Mouse (Mus musculus) megakaryocyte, embryonic 14.5 days (primary cell): ENCODE data around the gene Trhde. TPM values are rescaled to one million over a fixed set of nuclear protein-coding genes. Genes with fewer than 3 reads are reported as not detected.

Experiments used
- H3K27me3 ChIP-seq: replicated peaks from 2 replicates; pipeline ENCODE3; 2012; ENCODE audit warnings: inconsistent platforms
- H3K36me3 ChIP-seq: replicated peaks from 2 replicates; pipeline ENCODE3; 2012; ENCODE audit warnings: low read length, inconsistent platforms, mixed read lengths
- H3K4me1 ChIP-seq: 2 replicates; pipeline ENCODE4 v1.6.1; 2012; ENCODE audit warnings: inconsistent platforms
- H3K4me3 ChIP-seq: replicated peaks from 2 replicates; pipeline ENCODE3; 2012; ENCODE audit warnings: moderate library complexity, mild to moderate bottlenecking, inconsistent platforms
- H3K9me3 ChIP-seq: 2 replicates; pipeline ENCODE4 v1.6.1; 2012; ENCODE audit warnings: inconsistent platforms
- FLI1 ChIP-seq: IDR thresholded peaks from 2 replicates; pipeline ENCODE4 v1.6.1; 2012; ENCODE audit warnings: low read length, inconsistent platforms, mixed read lengths
- GATA1 ChIP-seq: IDR thresholded peaks from 3 replicates; pipeline ENCODE4 v1.6.1; 2012; ENCODE audit warnings: mixed read lengths, low read length, inconsistent platforms, borderline replicate concordance
- polyA plus RNA-seq: library from polyadenylated mRNA; stranded (reverse); fragments of >175 nt; gene quantifications from 2 replicates; pipeline ENCODE4 v1.2.3, GENCODE M21; 2012; ENCODE audit warnings: low replicate concordance; ENCODE audit not compliant: insufficient read depth

Trhde gene
- polyA plus RNA-seq, 1 experiment: not detected

GRCm38 (mm10) chr10:114509186-114509585 is 292.9 kb downstream of the Trhde start:
- TF ChIP-seq FLI1 (no peak), GATA1 (no peak)
- H3K9me3 ChIP-seq: no peaks in the 10 kb centered on the region
- no peak overlapping the region for H3K4me3 ChIP-seq
- no peaks in the 10 kb centered on the region for H3K4me1 ChIP-seq
- H3K36me3 ChIP-seq: no peaks in the 10 kb centered on the region
- no peaks in the 10 kb centered on the region for H3K27me3 ChIP-seq

GRCm38 (mm10) chr10:114488806-114489205 is 313.3 kb downstream of the Trhde start:
- H3K4me3 ChIP-seq: no peak overlapping the region
- H3K27me3 ChIP-seq: no peaks in the 10 kb centered on the region
- 0 out of 2 replicates have a peak, but pooled peaks cover 3% of the 10 kb centered on the region for H3K9me3 ChIP-seq
- TF ChIP-seq FLI1 (no peak), GATA1 (no peak)
- no peaks in the 10 kb centered on the region for H3K4me1 ChIP-seq
- no peaks in the 10 kb centered on the region for H3K36me3 ChIP-seq

- Histone ChIP-seq H3K27me3 (no peaks in the 10 kb centered on the region), H3K4me1 (no peaks in the 10 kb centered on the region), H3K9me3 (no peaks in the 10 kb centered on the region), H3K4me3 (no peak overlapping the region), H3K36me3 (no peaks in the 10 kb centered on the region)
- TF ChIP-seq GATA1 (no peak), FLI1 (no peak)
Observed at GRCm38 (mm10) chr10:114455591-114455990, 346.5 kb downstream of the Trhde start.

GRCm38 (mm10) chr10:114448116-114448515 is 354.0 kb downstream of the Trhde start:
- H3K9me3 ChIP-seq: no peaks in the 10 kb centered on the region
- H3K27me3 ChIP-seq: no peaks in the 10 kb centered on the region
- H3K4me3 ChIP-seq: no peak overlapping the region
- H3K36me3 ChIP-seq: no peaks in the 10 kb centered on the region
- TF ChIP-seq FLI1 (no peak), GATA1 (no peak)
- H3K4me1 ChIP-seq: no peaks in the 10 kb centered on the region

- Histone ChIP-seq H3K4me1 (no peaks in the 10 kb centered on the region), H3K4me3 (no peak overlapping the region), H3K36me3 (no peaks in the 10 kb centered on the region), H3K9me3 (no peaks in the 10 kb centered on the region), H3K27me3 (no peaks in the 10 kb centered on the region)
- no peak for TF ChIP-seq GATA1
Observed at GRCm38 (mm10) chr10:114418956-114419530, 383.1 kb downstream of the Trhde start.

GRCm38 (mm10) chr10:114415717-114416116 is 386.4 kb downstream of the Trhde start:
- Histone ChIP-seq H3K4me3 (no peak overlapping the region), H3K36me3 (no peaks in the 10 kb centered on the region), H3K27me3 (no peaks in the 10 kb centered on the region), H3K9me3 (no peaks in the 10 kb centered on the region), H3K4me1 (no peaks in the 10 kb centered on the region)
- TF ChIP-seq FLI1 (no peak), GATA1 (no peak)

- no peaks in the 10 kb centered on the region for H3K36me3 ChIP-seq
- TF ChIP-seq FLI1 (no peak), GATA1 (no peak)
Observed at GRCm38 (mm10) chr10:114405260-114405659, 396.8 kb downstream of the Trhde start.

GRCm38 (mm10) chr10:114403795-114404194 is 398.3 kb downstream of the Trhde start:
- H3K36me3 ChIP-seq: no peaks in the 10 kb centered on the region
- TF ChIP-seq FLI1: no peak
- no peak for TF ChIP-seq GATA1
- no peak overlapping the region for H3K4me3 ChIP-seq
- H3K9me3 ChIP-seq: peaks cover 6% of the 10 kb centered on the region
- H3K27me3 ChIP-seq: no peaks in the 10 kb centered on the region
- no peaks in the 10 kb centered on the region for H3K4me1 ChIP-seq

More at GRCm38 (mm10) chr10:114405260-114405659, 396.8 kb downstream of the Trhde start:
- H3K9me3 ChIP-seq: peaks cover 6% of the 10 kb centered on the region
- H3K4me1 ChIP-seq: no peaks in the 10 kb centered on the region
- H3K27me3 ChIP-seq: no peaks in the 10 kb centered on the region
- no peak overlapping the region for H3K4me3 ChIP-seq

GRCm38 (mm10) chr10:114370804-114371203 is 431.3 kb downstream of the Trhde start:
- no peaks in the 10 kb centered on the region for H3K27me3 ChIP-seq
- no peaks in the 10 kb centered on the region for H3K9me3 ChIP-seq
- no peaks in the 10 kb centered on the region for H3K4me1 ChIP-seq
- H3K4me3 ChIP-seq: no peak overlapping the region
- TF ChIP-seq FLI1 (no peak), GATA1 (no peak)
- H3K36me3 ChIP-seq: no peaks in the 10 kb centered on the region

GRCm38 (mm10) chr10:114363442-114363841 is 438.7 kb downstream of the Trhde start:
- Histone ChIP-seq H3K27me3 (no peaks in the 10 kb centered on the region), H3K36me3 (no peaks in the 10 kb centered on the region), H3K9me3 (peaks cover 4% of the 10 kb centered on the region; the same call in 1 of the 2 replicates), H3K4me3 (no peak overlapping the region), H3K4me1 (no peaks in the 10 kb centered on the region)
- TF ChIP-seq GATA1: no peak
- no peak for TF ChIP-seq FLI1
